Mouse (Mus musculus) E14TG2a.4 (cell line): ENCODE data around the gene Tmem59.

Experiments
- H3K27me3 ChIP-seq: 2 replicates; pipeline ENCODE4 v1.6.1; 2014; ENCODE audit warnings: low read length, control low read depth; ENCODE audit not compliant: insufficient read depth
- H3K36me3 ChIP-seq: 2 replicates; pipeline ENCODE4 v1.6.1; 2014; ENCODE audit warnings: low read length, control low read depth; ENCODE audit not compliant: insufficient read depth
- H3K4me1 ChIP-seq: replicated peaks from 2 replicates; pipeline ENCODE4 v1.6.1; 2014; ENCODE audit warnings: low read depth, low read length, control low read depth
- H3K4me3 ChIP-seq: replicated peaks from 2 replicates; pipeline ENCODE4 v1.5.1; 2014; ENCODE audit warnings: mild to moderate bottlenecking, low read length
- H3K9me3 ChIP-seq: 2 replicates; pipeline ENCODE4 v1.6.1; 2014; ENCODE audit warnings: low read length, control low read depth
- CTCF ChIP-seq: conservative IDR thresholded peaks from 2 replicates; pipeline ENCODE4 v1.5.1; 2014; ENCODE audit warnings: low read length
- NANOG ChIP-seq: IDR thresholded peaks from 2 replicates; pipeline ENCODE4 v1.6.1; 2014; ENCODE audit warnings: borderline replicate concordance, low read length, mixed read lengths
- POU5F1 ChIP-seq: IDR thresholded peaks from 2 replicates; pipeline ENCODE4 v1.6.1; 2014; ENCODE audit warnings: low read length, borderline replicate concordance

Gene Tmem59

GRCm38 (mm10) chr4:107240196-107240595 is 62.0 kb downstream of the Tmem59 start:
- peaks cover 64% of the 10 kb centered on the region for H3K36me3 ChIP-seq
- no peaks in the 10 kb centered on the region for H3K9me3 ChIP-seq
- TF ChIP-seq CTCF, result no peak
- no peak for TF ChIP-seq POU5F1
- no peak for TF ChIP-seq NANOG
- H3K4me1 ChIP-seq, result no peaks in the 10 kb centered on the region
- no peaks in the 10 kb centered on the region for H3K27me3 ChIP-seq
- no peak overlapping the region for H3K4me3 ChIP-seq

- Histone ChIP-seq H3K9me3 (no peaks in the 10 kb centered on the region), H3K27me3 (no peaks in the 10 kb centered on the region), H3K4me1 (0 out of 2 replicates have a peak, but pooled peaks cover 2% of the 10 kb centered on the region), H3K36me3 (peaks cover 55% of the 10 kb centered on the region), H3K4me3 (no peak overlapping the region)
- TF ChIP-seq POU5F1 (no peak), CTCF (no peak), NANOG (no peak)
Observed at GRCm38 (mm10) chr4:107243365-107244333, 65.5 kb downstream of the Tmem59 start.

DNA sequence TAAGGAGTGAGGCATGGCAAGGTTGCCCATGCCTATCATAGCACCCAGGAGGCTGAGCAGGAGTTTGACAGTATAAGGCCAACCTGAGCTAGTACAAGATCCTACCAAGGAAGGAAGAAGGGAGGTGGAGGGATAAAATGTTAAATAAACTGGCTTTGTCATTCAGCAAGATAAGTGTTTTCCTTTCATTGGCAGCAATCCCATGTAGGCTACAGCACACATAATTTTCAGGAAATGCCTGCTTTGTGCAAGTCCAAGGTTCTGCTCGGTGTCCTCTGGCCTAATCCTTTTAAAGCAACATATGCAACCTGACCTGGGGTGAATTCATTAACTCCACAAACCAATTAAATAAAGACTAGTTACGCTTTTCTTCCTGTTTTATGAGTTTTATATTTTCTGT is 67.2 kb downstream of the Tmem59 start:
- TF ChIP-seq NANOG (no peak), POU5F1 (no peak), CTCF (no peak)
- no peaks in the 10 kb centered on the region for H3K9me3 ChIP-seq
- peaks cover 10% of the 10 kb centered on the region; the same call in 1 of the 2 replicates for H3K4me1 ChIP-seq
- no peak overlapping the region for H3K4me3 ChIP-seq
- H3K27me3 ChIP-seq, result no peaks in the 10 kb centered on the region
- H3K36me3 ChIP-seq, result peaks cover 39% of the 10 kb centered on the region

DNA sequence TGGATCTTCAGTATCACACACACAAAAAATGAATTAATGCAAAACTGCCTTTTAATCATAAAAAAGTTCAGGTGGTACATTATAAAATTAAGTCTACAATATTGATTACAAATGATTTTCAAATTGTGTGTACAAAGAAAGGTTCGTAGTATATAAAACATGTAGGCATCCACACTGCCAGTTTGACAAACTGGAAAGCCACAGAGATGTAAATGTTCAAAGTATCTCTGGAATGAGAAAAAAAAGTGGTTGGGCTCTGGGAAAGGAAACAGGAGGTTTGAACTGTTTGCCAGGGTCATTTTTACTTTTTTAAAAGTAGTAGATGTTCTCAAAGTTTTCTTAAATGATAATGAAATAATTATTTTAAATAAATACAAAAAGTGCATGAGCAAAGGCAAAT is 67.8 kb downstream of the Tmem59 start:
- peaks cover 34% of the 10 kb centered on the region for H3K36me3 ChIP-seq
- H3K4me1 ChIP-seq, result peaks cover 10% of the 10 kb centered on the region; the same call in 1 of the 2 replicates
- H3K9me3 ChIP-seq, result no peaks in the 10 kb centered on the region
- no peak overlapping the region for H3K4me3 ChIP-seq
- no peaks in the 10 kb centered on the region for H3K27me3 ChIP-seq
- TF ChIP-seq POU5F1 (no peak), NANOG (no peak), CTCF (no peak)

- TF ChIP-seq NANOG (no peak), CTCF (no peak), POU5F1 (no peak)
- no peaks in the 10 kb centered on the region for H3K9me3 ChIP-seq
Observed at GRCm38 (mm10) chr4:107247110-107247509, 68.9 kb downstream of the Tmem59 start.

DNA sequence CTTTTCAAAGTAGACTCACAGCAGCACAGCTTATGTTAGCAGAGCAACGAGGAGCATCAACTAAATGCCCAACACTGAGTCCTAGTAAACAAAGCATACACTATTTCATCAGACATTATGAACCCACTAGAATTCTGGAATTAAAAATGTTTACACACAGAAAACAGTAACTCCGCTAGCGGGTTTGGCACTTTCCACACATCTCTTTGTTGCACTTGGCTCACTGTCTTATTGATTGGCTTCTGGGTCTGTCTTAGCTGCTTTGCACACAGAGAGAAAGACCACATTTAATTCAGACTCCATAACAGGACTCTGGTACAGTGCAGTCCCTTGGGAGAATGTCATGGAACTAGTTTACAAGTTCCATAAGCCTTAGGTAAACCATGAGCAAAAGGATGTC is 69.9 kb downstream of the Tmem59 start:
- H3K4me3 ChIP-seq, result no peak overlapping the region
- H3K9me3 ChIP-seq, result no peaks in the 10 kb centered on the region
- H3K4me1 ChIP-seq, result peaks cover 21% of the 10 kb centered on the region
- TF ChIP-seq CTCF (no peak), POU5F1 (no peak), NANOG (no peak)
- no peaks in the 10 kb centered on the region for H3K27me3 ChIP-seq
- H3K36me3 ChIP-seq, result peaks cover 34% of the 10 kb centered on the region

More at GRCm38 (mm10) chr4:107247110-107247509, 68.9 kb downstream of the Tmem59 start:
- peaks cover 16% of the 10 kb centered on the region for H3K4me1 ChIP-seq
- peaks cover 34% of the 10 kb centered on the region for H3K36me3 ChIP-seq
- H3K27me3 ChIP-seq, result no peaks in the 10 kb centered on the region
- H3K4me3 ChIP-seq, result no peak overlapping the region

- TF ChIP-seq CTCF (no peak), NANOG (no peak), POU5F1 (no peak)
- no peaks in the 10 kb centered on the region for H3K9me3 ChIP-seq
- H3K36me3 ChIP-seq, result peaks cover 27% of the 10 kb centered on the region
- no peak overlapping the region for H3K4me3 ChIP-seq
- H3K4me1 ChIP-seq, result peaks cover 26% of the 10 kb centered on the region
- no peaks in the 10 kb centered on the region for H3K27me3 ChIP-seq
Observed at GRCm38 (mm10) chr4:107249471-107249870, 71.3 kb downstream of the Tmem59 start.

DNA sequence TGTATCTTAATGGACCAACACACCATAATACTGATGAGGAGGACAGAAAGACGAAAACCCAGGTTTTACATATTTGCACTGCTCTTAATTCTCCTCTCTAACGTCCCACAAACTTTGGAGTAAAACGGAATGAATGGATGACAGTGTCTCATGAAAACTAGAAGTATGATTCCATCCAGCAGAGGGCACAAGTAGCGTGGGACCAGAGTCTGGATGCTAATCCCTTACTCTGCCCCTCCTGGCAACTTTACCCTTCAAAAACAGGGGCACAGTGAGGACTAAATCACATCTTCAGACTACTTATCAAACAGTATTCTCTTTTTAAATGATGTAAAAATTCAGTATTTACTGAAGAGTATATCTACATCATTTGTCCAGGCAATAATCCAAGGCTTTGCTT is 72.3 kb downstream of the Tmem59 start:
- Histone ChIP-seq H3K4me3 (no peak overlapping the region), H3K27me3 (no peaks in the 10 kb centered on the region), H3K9me3 (no peaks in the 10 kb centered on the region), H3K36me3 (peaks cover 17% of the 10 kb centered on the region), H3K4me1 (peaks cover 28% of the 10 kb centered on the region)
- TF ChIP-seq NANOG, result no peak
- TF ChIP-seq POU5F1, result no peak
